Mouse (Mus musculus) right cerebral cortex, postnatal 36 days (tissue): ENCODE data around the gene Gm5725.
"Not testable (repeated sequence)": the region's sequence is repeated elsewhere in the genome, so short reads cannot be mapped to it uniquely, and the experiment has no call there.

Source experiments
- DNase-seq, 2 experiments: peaks; one replicate each; pipeline ENCODE4 v3.0.0; 2022; ENCODE audit warnings: low spot score in 2 of 2, mixed read lengths in 1 of 2

Gm5725 gene

DNA sequence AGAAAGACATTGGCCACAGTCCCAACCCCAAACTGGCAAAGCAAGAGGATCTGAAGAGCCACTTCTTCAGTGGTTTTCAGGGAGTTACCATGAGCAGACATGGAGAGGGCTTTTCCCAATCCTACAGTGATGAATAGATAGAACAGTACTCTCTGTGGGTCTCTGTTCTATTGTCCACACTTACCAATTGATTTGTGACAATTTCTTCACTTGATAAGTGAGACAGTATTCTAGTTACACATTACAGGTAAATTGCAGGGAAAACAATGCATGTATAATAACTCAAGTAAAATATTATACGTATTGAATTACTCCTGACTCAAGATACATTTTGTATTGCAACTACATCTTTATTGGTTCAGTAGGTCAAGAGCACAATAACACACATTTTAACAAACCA, at the start of gene Gm5725:
Gm5725 (minus strand) TSS at position 101 of the 400 bp plus-strand sequence.
- DNase-seq: not testable (repeated sequence)

DNA sequence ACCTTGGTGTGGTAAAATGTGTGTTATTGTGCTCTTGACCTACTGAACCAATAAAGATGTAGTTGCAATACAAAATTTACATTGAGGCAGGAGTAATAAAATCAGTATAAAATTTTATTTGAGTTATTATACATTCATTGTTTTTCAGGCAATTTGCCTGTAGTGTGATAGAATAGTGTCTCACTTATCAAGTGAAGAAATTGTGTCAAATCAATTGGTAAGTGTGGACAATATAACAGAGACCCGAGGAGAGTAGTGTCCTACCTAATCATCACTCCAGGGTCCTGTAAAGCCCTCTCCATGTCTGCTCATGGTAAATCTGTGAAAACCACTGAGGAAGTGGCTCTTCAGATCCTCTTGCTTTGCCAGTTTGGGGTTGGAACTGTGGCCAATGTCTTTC, 12.0 kb downstream of the Gm5725 start, which contains the start of gene Vmn1r135:
Vmn1r135 (plus strand) TSS at position 301 of the 400 bp plus-strand sequence.
- not testable (repeated sequence) for DNase-seq

DNA sequence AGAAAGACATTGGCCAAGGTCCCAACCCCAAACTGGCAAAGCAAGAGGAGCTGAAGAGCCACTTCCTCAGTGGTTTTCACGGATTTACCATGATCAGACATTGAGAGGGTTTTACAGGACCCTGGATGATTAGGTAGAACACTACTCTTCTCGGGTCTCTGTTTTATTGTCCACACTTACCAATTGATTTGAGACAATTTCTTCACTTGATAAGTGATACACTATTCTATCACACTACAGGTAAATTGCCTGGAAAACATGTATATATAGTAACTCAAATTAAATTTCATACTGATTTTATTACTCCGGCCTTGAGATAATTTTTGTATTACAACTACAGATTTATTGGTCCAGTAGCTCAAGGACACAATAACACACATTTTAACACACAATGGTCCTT, 47.4 kb downstream of the Gm5725 start, which contains the start of gene Gm4177:
Gm4177 (minus strand) TSS at position 101 of the 400 bp plus-strand sequence.
- DNase-seq: not testable (repeated sequence)
